Mouse (Mus musculus) CH12.LX (cell line): ENCODE results near the gene Ncapg2. TPM values are rescaled to one million over a fixed set of nuclear protein-coding genes. Genes with fewer than 3 reads are reported as not detected.

ENCODE experiments used
- DNase-seq: peaks from one replicate; pipeline ENCODE4 v3.0.0-alpha.2; 2013; ENCODE audit errors: extremely low read depth
- H3K27ac ChIP-seq: 2 replicates; pipeline ENCODE4 v1.5.1; 2012; ENCODE audit warnings: low read depth, mild to moderate bottlenecking, control low read depth, moderate library complexity; ENCODE audit not compliant: insufficient read depth
- H3K27me3 ChIP-seq: replicated peaks from 2 replicates; pipeline ENCODE3; 2012; ENCODE audit warnings: inconsistent platforms
- H3K36me3 ChIP-seq, 2 experiments: replicated peaks in 1 of 2; 2 replicates each; pipeline versions ENCODE3 to v1.6.1; 2012; ENCODE audit warnings: inconsistent platforms in 1 of 2, low read length in 1 of 2, mild to moderate bottlenecking in 1 of 2, mixed read lengths in 1 of 2, moderate library complexity in 1 of 2; ENCODE audit not compliant: control insufficient read depth in 1 of 2, insufficient read depth in 1 of 2
- H3K4me1 ChIP-seq, 2 experiments: 2 replicates each; pipeline ENCODE4 v1.6.1; 2012; ENCODE audit warnings: inconsistent platforms in 1 of 2, moderate library complexity in 1 of 2; ENCODE audit not compliant: insufficient read depth in 2 of 2, control insufficient read depth in 1 of 2
- H3K4me2 ChIP-seq: 2 replicates; pipeline ENCODE4 v1.6.1; 2012; ENCODE audit warnings: low read depth, mild to moderate bottlenecking, control low read depth; ENCODE audit not compliant: poor library complexity, insufficient read depth, severe bottlenecking
- H3K4me3 ChIP-seq, 3 experiments: fragments of 150-350 bp in 1 of 3; sonication (generic) in 1 of 3; replicated peaks in 1 of 3; 2 replicates each; pipeline versions ENCODE3 to v1.5.1; 2011 to 2012; ENCODE audit warnings: low read depth in 2 of 3, low read length in 2 of 3, mild to moderate bottlenecking in 2 of 3, moderate library complexity in 2 of 3, control low read depth in 1 of 3, improper control_type of control experiment in 1 of 3, inconsistent platforms in 1 of 3, mixed read lengths in 1 of 3; ENCODE audit not compliant: poor library complexity in 1 of 3
- H3K79me2 ChIP-seq: replicated peaks from 2 replicates; pipeline ENCODE4 v1.6.1; 2012; ENCODE audit warnings: mild to moderate bottlenecking, moderate library complexity; ENCODE audit not compliant: control insufficient read depth, poor library complexity, insufficient read depth, severe bottlenecking; ENCODE audit errors: extremely low read depth
- H3K9ac ChIP-seq: 2 replicates; pipeline ENCODE4 v1.6.1; 2012; ENCODE audit warnings: low read depth, mild to moderate bottlenecking, control low read depth, moderate library complexity; ENCODE audit not compliant: insufficient read depth
- H3K9me3 ChIP-seq: replicated peaks from 2 replicates; pipeline ENCODE3; 2012; ENCODE audit warnings: low read length, inconsistent platforms, mixed read lengths
- CHD2 ChIP-seq: IDR thresholded peaks from 2 replicates; pipeline ENCODE4 v1.6.1; 2011; ENCODE audit warnings: low read length, improper control_type of control experiment
- CTCF ChIP-seq, 2 experiments: IDR thresholded peaks in 1 of 2; conservative IDR thresholded peaks in 1 of 2; 2 replicates each; pipeline ENCODE4 v1.5.1; 2011 to 2012; ENCODE audit warnings: low read depth in 2 of 2, low read length in 2 of 2, improper control_type of control experiment in 1 of 2, inconsistent platforms in 1 of 2, mild to moderate bottlenecking in 1 of 2, moderate library complexity in 1 of 2
- ELF1 ChIP-seq: IDR thresholded peaks from 2 replicates; pipeline ENCODE4 v1.6.1; 2014; ENCODE audit warnings: low read depth, mild to moderate bottlenecking, inconsistent platforms, low read length, improper control_type of control experiment
- EP300 ChIP-seq: IDR thresholded peaks from 2 replicates; pipeline ENCODE4 v1.6.1; 2011; ENCODE audit warnings: low read length, improper control_type of control experiment
- IRF4 ChIP-seq: IDR thresholded peaks from 2 replicates; pipeline ENCODE4 v1.6.1; 2014; ENCODE audit warnings: low read depth, mild to moderate bottlenecking, inconsistent platforms, low read length, improper control_type of control experiment
- KAT2A ChIP-seq: IDR thresholded peaks from 2 replicates; pipeline ENCODE4 v1.6.1; 2012; ENCODE audit warnings: low read length, improper control_type of control experiment, inconsistent platforms; ENCODE audit not compliant: insufficient replicate concordance
- MAX ChIP-seq: IDR thresholded peaks from 2 replicates; pipeline ENCODE4 v1.6.1; 2011; ENCODE audit warnings: low read length, improper control_type of control experiment
- MAZ ChIP-seq: IDR thresholded peaks from 2 replicates; pipeline ENCODE4 v1.6.1; 2012; ENCODE audit warnings: low read depth, mild to moderate bottlenecking, inconsistent platforms, low read length, improper control_type of control experiment, moderate library complexity
- MEF2A ChIP-seq: IDR thresholded peaks from 2 replicates; pipeline ENCODE4 v1.6.1; 2014; ENCODE audit warnings: low read depth, mild to moderate bottlenecking, inconsistent platforms, low read length, improper control_type of control experiment, borderline replicate concordance
- MXI1 ChIP-seq: IDR thresholded peaks from 2 replicates; pipeline ENCODE4 v1.6.1; 2011; ENCODE audit warnings: mild to moderate bottlenecking, low read depth, low read length, improper control_type of control experiment
- NELFE ChIP-seq: IDR thresholded peaks from 2 replicates; pipeline ENCODE4 v1.6.1; 2011; ENCODE audit warnings: low read depth, low read length, improper control_type of control experiment
- NRF1 ChIP-seq: IDR thresholded peaks from 2 replicates; pipeline ENCODE4 v1.6.1; 2014; ENCODE audit warnings: low read depth, mild to moderate bottlenecking, inconsistent platforms, low read length, improper control_type of control experiment, moderate library complexity
- PAX5 ChIP-seq: IDR thresholded peaks from 2 replicates; pipeline ENCODE4 v1.6.1; 2012; ENCODE audit warnings: low read length, inconsistent platforms, mixed read lengths
- POLR2AphosphoS2 ChIP-seq: IDR thresholded peaks from 2 replicates; pipeline ENCODE4 v1.6.1; 2011; ENCODE audit warnings: low read depth, low read length, improper control_type of control experiment
- RAD21 ChIP-seq: IDR thresholded peaks from 2 replicates; pipeline ENCODE4 v1.6.1; 2011; ENCODE audit warnings: low read depth, mild to moderate bottlenecking, low read length, improper control_type of control experiment, moderate library complexity
- SIN3A ChIP-seq: IDR thresholded peaks from 2 replicates; pipeline ENCODE4 v1.6.1; 2012; ENCODE audit warnings: low read length, improper control_type of control experiment, inconsistent platforms
- SMC3 ChIP-seq: IDR thresholded peaks from 2 replicates; pipeline ENCODE4 v1.6.1; 2011; ENCODE audit warnings: low read depth, low read length, improper control_type of control experiment
- USF2 ChIP-seq: conservative IDR thresholded peaks from 2 replicates; pipeline ENCODE4 v1.6.1; 2011; ENCODE audit warnings: low read depth, low read length, improper control_type of control experiment
- ZKSCAN1 ChIP-seq: IDR thresholded peaks from 2 replicates; pipeline ENCODE4 v1.6.1; 2012; ENCODE audit warnings: low read depth, inconsistent platforms, low read length, improper control_type of control experiment, borderline replicate concordance
- dilution Hi-C: fragments of 300-500 bp; cut with MboI; formaldehyde crosslinking; loops from 2 replicates; pipeline ENCODE4 v1.14.3; 2020; ENCODE audit warnings: low sequenced_read_pairs; ENCODE audit not compliant: extremely low pct_unique_long_range_greater_than_20kb, extremely low pct_ligation_motif_present
- in situ Hi-C: fragments of 300-500 bp; cut with MboI; formaldehyde crosslinking; loops from 3 replicates; pipeline ENCODE4 v1.14.3; 2019; ENCODE audit warnings: low sequenced_read_pairs, low pct_ligation_motif_present, low pct_unique_long_range_greater_than_20kb, mixed read lengths
- polyA plus RNA-seq: library from polyadenylated mRNA; unstranded; fragments of >175 nt; gene quantifications from 2 replicates; pipeline ENCODE4 v1.2.1, GENCODE M21; 2012; ENCODE audit warnings: low read depth; ENCODE audit not compliant: insufficient read length
- total RNA-seq, 2 experiments: library from RNA; depleted of rRNA; stranded (reverse); fragments of 300-350 nt in 1 of 2; fragments of >200 nt in 1 of 2; gene quantifications; 2 replicates each; pipeline ENCODE4 v1.2.3; 2012 to 2014

Ncapg2 gene
- total and polyA plus RNA-seq, 3 experiments: 48.0 to 66.4 (median 65.0) TPM

GRCm38 (mm10) chr12:116383101-116383500 lies 22.1 kb upstream of the Ncapg2 start:
- Histone ChIP-seq H3K4me1 (no peaks in the 10 kb centered on the region), H3K9me3 (no peaks in the 10 kb centered on the region), H3K36me3 (no peaks in the 10 kb centered on the region), H3K9ac (no peak overlapping the region), H3K79me2 (no peaks in the 10 kb centered on the region), H3K27me3 (no peaks in the 10 kb centered on the region), H3K27ac (no peak overlapping the region), H3K4me3 (no peak overlapping the region), H3K4me2 (no peak overlapping the region)
- no peak for DNase-seq
- dilution Hi-C loops (no loop called here), in situ Hi-C loops (no loop called here)
- no peak for TF ChIP-seq EP300
- no peak for TF ChIP-seq IRF4
- no peak for TF ChIP-seq PAX5

- Histone ChIP-seq H3K4me3 (no peak overlapping the region), H3K4me1 (no peaks in the 10 kb centered on the region), H3K79me2 (no peaks in the 10 kb centered on the region), H3K9ac (no peak overlapping the region), H3K9me3 (no peaks in the 10 kb centered on the region), H3K4me2 (no peak overlapping the region), H3K36me3 (no peaks in the 10 kb centered on the region), H3K27ac (no peak overlapping the region), H3K27me3 (no peaks in the 10 kb centered on the region)
- in situ Hi-C loops: no loop called here
- no peak for DNase-seq
- no peak for TF ChIP-seq ELF1
- TF ChIP-seq MXI1: no peak
- TF ChIP-seq MAX: no peak
- no peak for TF ChIP-seq KAT2A
- TF ChIP-seq SMC3: no peak
- TF ChIP-seq SIN3A: no peak
- TF ChIP-seq MEF2A: no peak
- no peak for TF ChIP-seq NELFE
- TF ChIP-seq CHD2: no peak
- TF ChIP-seq POLR2AphosphoS2: no peak
- TF ChIP-seq CTCF (conservative IDR thresholded peaks at IDR 0.05 in 1 of 2, IDR thresholded peaks at IDR 0.05 in 1 of 2; ENCODE audit: low read depth in 2 of 2, low read length in 2 of 2): no peak
- TF ChIP-seq USF2: no peak
- TF ChIP-seq NRF1: no peak
- no peak for TF ChIP-seq RAD21
- TF ChIP-seq MAZ: no peak
- no peak for TF ChIP-seq ZKSCAN1
- dilution Hi-C loops: no loop called here
These were observed 21.2 kb upstream of the Ncapg2 start for GRCm38 (mm10) chr12:116383995-116384394.
